Mouse (Mus musculus) myocyte (in vitro differentiated cells): Measurements from ENCODE around the gene Clec18a. TPM values are rescaled to one million over a fixed set of nuclear protein-coding genes. Genes with fewer than 3 reads are reported as not detected.
A peak's percentile ranks its signal among the peaks of the same experiment; 100 is the strongest.

ENCODE experiments used
- H3K27me3 ChIP-seq: one replicate; pipeline ENCODE4 v1.6.1; 2011; ENCODE audit not compliant: control insufficient read depth, insufficient read depth, insufficient read length
- H3K36me3 ChIP-seq: one replicate; pipeline ENCODE4 v1.6.1; 2011; ENCODE audit not compliant: control insufficient read depth, insufficient read depth
- H3K4me2 ChIP-seq: one replicate; pipeline ENCODE4 v1.6.1; 2011; ENCODE audit warnings: low read depth, control low read depth
- H3K4me3 ChIP-seq: one replicate; pipeline ENCODE4 v1.5.1; 2011; ENCODE audit warnings: mild to moderate bottlenecking, control low read depth, moderate library complexity
- H3K79me2 ChIP-seq: one replicate; pipeline ENCODE4 v1.6.1; 2011; ENCODE audit not compliant: control insufficient read depth, insufficient read depth
- H3ac ChIP-seq: one replicate; pipeline ENCODE4 v1.6.1; 2011; ENCODE audit not compliant: control insufficient read depth, insufficient read length
- CEBPB ChIP-seq: IDR thresholded peaks from 2 replicates; pipeline ENCODE4 v1.6.1; 2011; ENCODE audit warnings: mild to moderate bottlenecking, moderate library complexity; ENCODE audit not compliant: poor library complexity, insufficient read depth, severe bottlenecking
- E2F4 ChIP-seq: IDR thresholded peaks from one replicate; pipeline ENCODE4 v1.6.1; 2011; ENCODE audit warnings: mild to moderate bottlenecking, control low read depth, moderate library complexity; ENCODE audit not compliant: insufficient read depth
- MAX ChIP-seq: IDR thresholded peaks from one replicate; pipeline ENCODE4 v1.6.1; 2011; ENCODE audit warnings: low read depth, mild to moderate bottlenecking, control low read depth
- MYOD1 ChIP-seq, 3 experiments: IDR thresholded peaks; one replicate each; pipeline ENCODE4 v1.6.1; 2011; ENCODE audit warnings: control low read depth in 2 of 3, low read depth in 2 of 3, mild to moderate bottlenecking in 2 of 3, moderate library complexity in 1 of 3; ENCODE audit not compliant: insufficient read length in 2 of 3, control insufficient read depth in 1 of 3
- MYOG ChIP-seq, 3 experiments: IDR thresholded peaks; one replicate each; pipeline ENCODE4 v1.6.1; 2011; ENCODE audit warnings: control low read depth in 2 of 3, low read depth in 2 of 3, mild to moderate bottlenecking in 2 of 3; ENCODE audit not compliant: insufficient read length in 2 of 3, control insufficient read depth in 1 of 3, insufficient read depth in 1 of 3
- POLR2A ChIP-seq: IDR thresholded peaks from one replicate; pipeline ENCODE4 v1.6.1; 2011; ENCODE audit warnings: low read depth, mild to moderate bottlenecking, control low read depth, moderate library complexity; ENCODE audit not compliant: insufficient read length
- POLR2AphosphoS2 ChIP-seq: IDR thresholded peaks from one replicate; pipeline ENCODE4 v1.6.1; 2011; ENCODE audit warnings: low read depth, control low read depth; ENCODE audit not compliant: insufficient read length
- REST ChIP-seq: IDR thresholded peaks from one replicate; pipeline ENCODE4 v1.6.1; 2011; ENCODE audit warnings: mild to moderate bottlenecking, control low read depth, moderate library complexity; ENCODE audit not compliant: insufficient read depth, insufficient read length
- SRF ChIP-seq: IDR thresholded peaks from one replicate; pipeline ENCODE4 v1.6.1; 2011; ENCODE audit warnings: low read depth; ENCODE audit not compliant: control insufficient read depth, insufficient read length
- TCF12 ChIP-seq: IDR thresholded peaks from one replicate; pipeline ENCODE4 v1.6.1; 2011; ENCODE audit warnings: mild to moderate bottlenecking, control low read depth; ENCODE audit not compliant: poor library complexity, insufficient read depth, severe bottlenecking
- TCF3 ChIP-seq: IDR thresholded peaks from one replicate; pipeline ENCODE4 v1.6.1; 2011; ENCODE audit warnings: low read depth, control low read depth; ENCODE audit not compliant: insufficient read length
- USF1 ChIP-seq: IDR thresholded peaks from one replicate; pipeline ENCODE4 v1.6.1; 2011; ENCODE audit warnings: low read depth, mild to moderate bottlenecking, control low read depth, moderate library complexity
- polyA plus RNA-seq: library from polyadenylated mRNA; unstranded; fragments of >200 nt; fragmentation: generic; extraction: Trizol; gene quantifications from one replicate; pipeline ENCODE4 v1.2.1, GENCODE M21; 2012; ENCODE audit warnings: missing spikeins

The Clec18a gene
- polyA plus RNA-seq, 1 experiment = 1.2 TPM

DNA sequence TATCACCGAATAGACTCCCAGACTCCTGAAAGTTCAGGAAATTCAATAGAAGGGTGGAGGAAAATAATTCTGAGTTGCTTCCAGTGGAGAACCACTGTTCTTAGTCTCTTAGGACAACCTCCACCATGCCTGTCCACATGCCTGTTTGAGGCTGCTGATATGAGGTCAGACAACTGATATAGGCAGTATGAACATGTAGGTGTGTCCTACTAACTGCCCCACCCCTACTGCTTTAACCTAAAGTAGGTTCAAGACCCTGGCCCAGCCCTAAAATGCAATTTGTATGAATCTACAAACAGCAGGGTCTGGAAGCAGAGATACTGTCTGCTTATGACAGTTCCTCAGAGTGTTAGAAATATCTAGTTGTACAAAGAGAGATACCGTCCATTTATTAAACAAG is 36.6 kb downstream of the Clec18a start:
- no peak for TF ChIP-seq MAX
- no peak for TF ChIP-seq REST
- no peak for TF ChIP-seq TCF3
- TF ChIP-seq E2F4 = no peak
- TF ChIP-seq SRF = no peak
- no peak for TF ChIP-seq USF1
- no peak for TF ChIP-seq POLR2AphosphoS2
- no peak for TF ChIP-seq MYOD1 (IDR thresholded peaks at IDR 0.05; ENCODE audit: control insufficient read depth in 1 of 3, insufficient read length in 2 of 3, low read depth in 2 of 3)
- TF ChIP-seq CEBPB = no peak
- no peak for TF ChIP-seq POLR2A
- no peak for TF ChIP-seq MYOG (IDR thresholded peaks at IDR 0.05; ENCODE audit: control insufficient read depth in 1 of 3, insufficient read depth in 1 of 3, insufficient read length in 2 of 3, low read depth in 2 of 3)
- TF ChIP-seq TCF12 = no peak
- Histone ChIP-seq H3K27me3 (no peaks in the 10 kb centered on the region), H3ac (peak overlapping the region; percentile 88), H3K79me2 (peaks cover 11% of the 10 kb centered on the region), H3K4me2 (no peak overlapping the region), H3K4me3 (peak overlapping the region; percentile 27), H3K36me3 (peaks cover 42% of the 10 kb centered on the region)

DNA sequence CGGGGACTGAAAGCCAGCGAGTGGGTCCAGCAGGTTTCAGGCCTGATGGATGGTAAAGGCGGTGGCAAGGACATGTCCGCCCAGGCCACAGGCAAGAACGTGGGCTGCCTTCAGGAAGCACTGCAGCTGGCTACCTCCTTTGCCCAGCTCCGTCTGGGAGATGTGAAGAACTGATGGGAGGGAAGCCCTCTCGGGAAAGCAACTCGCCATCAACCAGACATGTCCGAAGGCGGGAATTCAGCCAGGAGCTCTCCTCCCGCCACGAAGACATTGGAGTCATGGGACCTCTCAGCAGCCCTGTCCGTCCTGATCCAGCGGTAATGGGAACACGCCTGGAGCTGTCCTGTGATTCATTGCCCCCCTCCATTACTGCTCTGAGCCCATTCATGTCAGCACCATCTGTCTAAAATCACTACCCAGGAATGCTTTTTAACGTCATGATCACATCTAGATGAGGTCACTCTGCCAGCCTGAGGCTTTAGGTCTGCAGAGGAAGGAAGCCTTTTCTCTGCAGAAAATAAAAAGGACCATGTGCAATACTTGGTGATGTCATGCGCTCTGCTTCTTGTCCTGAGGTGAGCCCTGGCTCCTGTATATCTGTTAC is 37.1 kb downstream of the Clec18a start:
- Histone ChIP-seq H3K4me3 (no peak overlapping the region), H3K79me2 (peaks cover 11% of the 10 kb centered on the region), H3K27me3 (no peaks in the 10 kb centered on the region), H3K4me2 (no peak overlapping the region), H3K36me3 (peaks cover 48% of the 10 kb centered on the region), H3ac (no peak overlapping the region)
- TF ChIP-seq MAX (no peak), E2F4 (no peak), USF1 (no peak), TCF3 (no peak), REST (no peak), MYOG (IDR thresholded peaks at IDR 0.05; ENCODE audit: control insufficient read depth in 1 of 3, insufficient read depth in 1 of 3, insufficient read length in 2 of 3, low read depth in 2 of 3) (no peak), POLR2A (peak; percentile 11), TCF12 (no peak)

DNA sequence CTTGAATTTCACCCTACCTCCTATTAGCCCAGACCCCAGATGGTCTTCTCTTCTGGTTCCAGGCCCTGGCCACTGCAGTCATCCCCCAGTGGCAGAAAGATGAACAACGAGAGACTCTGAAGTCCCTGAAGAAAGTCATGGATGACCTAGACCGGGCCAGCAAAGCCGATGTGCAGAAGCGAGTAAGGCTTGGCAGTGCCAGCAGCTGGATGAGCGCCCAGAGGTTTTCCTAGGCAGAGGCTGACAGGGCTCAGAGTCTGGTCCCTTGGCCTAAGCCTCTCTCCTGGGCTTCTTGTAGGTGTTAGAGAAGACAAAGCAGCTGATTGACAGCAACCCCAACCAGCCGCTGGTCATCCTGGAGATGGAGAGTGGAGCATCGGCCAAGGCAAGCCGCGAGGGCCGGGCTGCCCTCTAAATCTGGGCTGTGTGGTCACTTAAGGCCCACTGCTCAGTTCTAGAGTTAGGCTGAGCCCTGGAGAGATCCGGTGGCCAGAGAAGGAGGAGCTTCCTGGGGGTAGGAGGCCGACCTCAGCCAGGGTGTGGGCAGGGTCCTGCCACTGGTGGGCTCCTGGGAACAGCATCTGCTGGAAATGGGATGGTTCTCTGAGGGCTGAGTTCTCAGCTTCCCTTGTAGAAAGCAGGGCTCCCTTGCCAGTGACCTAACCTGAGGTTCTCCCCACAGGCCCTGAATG is 38.3 kb downstream of the Clec18a start:
- Histone ChIP-seq H3K4me2 (no peak overlapping the region), H3K36me3 (peaks cover 59% of the 10 kb centered on the region), H3K79me2 (peaks cover 11% of the 10 kb centered on the region), H3ac (no peak overlapping the region), H3K4me3 (no peak overlapping the region), H3K27me3 (no peaks in the 10 kb centered on the region)
- TF ChIP-seq MYOG (IDR thresholded peaks at IDR 0.05; ENCODE audit: control insufficient read depth in 1 of 3, insufficient read depth in 1 of 3, insufficient read length in 2 of 3, low read depth in 2 of 3) (no peak), POLR2A (peak; percentile 8), TCF12 (no peak), E2F4 (no peak)

DNA sequence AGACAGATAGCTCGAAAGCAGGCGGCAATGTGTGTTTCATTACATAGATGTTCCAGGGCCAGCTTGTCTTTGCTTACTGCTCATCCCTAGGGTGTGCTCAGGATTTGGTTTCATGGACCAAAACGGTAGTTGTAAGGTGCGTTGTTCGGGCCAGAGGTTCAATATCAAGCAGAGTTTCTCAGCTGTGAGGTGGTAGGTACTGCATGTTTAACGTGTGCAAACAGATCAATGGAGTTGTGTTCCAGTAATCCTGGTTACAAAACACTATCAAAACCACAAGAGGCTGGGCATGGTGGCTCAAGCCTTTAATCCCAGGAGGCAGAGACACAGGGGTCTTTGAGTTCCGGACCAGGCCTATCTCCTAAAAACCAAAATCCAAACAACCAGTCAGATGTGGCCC is 43.1 kb downstream of the Clec18a start:
- TF ChIP-seq POLR2AphosphoS2 = no peak
- TF ChIP-seq USF1 = no peak
- peaks cover 91% of the 10 kb centered on the region for H3K36me3 ChIP-seq
- no peak overlapping the region for H3K4me2 ChIP-seq
- H3K27me3 ChIP-seq = no peaks in the 10 kb centered on the region
- H3K79me2 ChIP-seq = no peaks in the 10 kb centered on the region
- H3K4me3 ChIP-seq = no peak overlapping the region
- no peak overlapping the region for H3ac ChIP-seq

DNA sequence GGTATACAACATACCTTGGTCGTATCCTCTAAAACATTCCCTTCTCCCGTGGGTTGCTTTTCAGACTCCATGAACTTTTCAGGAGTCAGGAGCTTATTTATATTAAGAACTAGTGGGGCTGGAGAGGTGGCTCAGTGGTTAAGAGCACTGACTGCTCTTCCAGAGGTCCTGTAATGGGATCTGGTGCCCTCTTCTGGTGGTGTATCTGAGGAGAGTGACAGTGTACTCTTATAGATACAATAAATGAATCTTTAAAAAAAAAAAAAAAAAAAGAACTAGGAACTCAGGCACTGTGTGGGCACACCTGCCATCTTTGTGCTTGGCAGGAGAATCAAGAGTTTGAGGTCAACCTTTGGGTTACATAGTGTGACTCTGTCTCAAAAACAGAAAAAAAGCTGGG is 43.5 kb downstream of the Clec18a start:
- Histone ChIP-seq H3K27me3 (no peaks in the 10 kb centered on the region), H3K36me3 (peaks cover 93% of the 10 kb centered on the region), H3ac (no peak overlapping the region), H3K79me2 (no peaks in the 10 kb centered on the region), H3K4me3 (no peak overlapping the region), H3K4me2 (no peak overlapping the region)
- TF ChIP-seq USF1 = no peak
- TF ChIP-seq SRF = no peak
- TF ChIP-seq CEBPB = no peak
- no peak for TF ChIP-seq E2F4
- no peak for TF ChIP-seq TCF3
- no peak for TF ChIP-seq MAX
- TF ChIP-seq MYOD1 (IDR thresholded peaks at IDR 0.05; ENCODE audit: control insufficient read depth in 1 of 3, insufficient read length in 2 of 3, low read depth in 2 of 3) = no peak
- no peak for TF ChIP-seq REST
- no peak for TF ChIP-seq MYOG (IDR thresholded peaks at IDR 0.05; ENCODE audit: control insufficient read depth in 1 of 3, insufficient read depth in 1 of 3, insufficient read length in 2 of 3, low read depth in 2 of 3)
- TF ChIP-seq TCF12 = no peak
- no peak for TF ChIP-seq POLR2AphosphoS2
- TF ChIP-seq POLR2A = no peak
